Mouse (Mus musculus): Measurements from ENCODE around the gene Fam189b.

DNA sequence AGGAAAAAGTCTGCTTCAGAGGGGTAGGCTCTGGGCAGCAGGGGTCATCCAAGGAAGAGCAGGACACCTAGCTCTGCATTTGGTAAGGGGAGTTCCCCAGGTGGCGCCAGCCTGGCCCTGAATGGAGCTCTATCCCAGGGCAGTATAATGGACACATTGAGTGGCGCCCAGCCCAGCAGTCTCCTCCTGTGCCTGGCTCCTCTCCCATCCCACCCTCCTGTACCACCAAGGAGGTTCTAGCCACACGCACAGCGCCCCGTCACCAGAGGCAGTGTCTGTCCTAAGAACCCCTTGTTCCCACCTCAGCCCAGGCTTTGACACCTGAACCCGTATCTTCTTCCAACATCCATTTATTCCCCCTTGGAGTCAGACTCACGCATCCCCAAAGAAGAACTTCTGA, 26.8 kb downstream of the Fam189b start:
- no peak for TF ChIP-seq MYOG (IDR thresholded peaks at IDR 0.05; ENCODE audit: control insufficient read depth, extremely low read depth, insufficient read length)
- TF ChIP-seq CTCF (IDR thresholded peaks at IDR 0.05; ENCODE audit: control insufficient read depth, insufficient read depth, insufficient read length) = no peak
- TF ChIP-seq MYOD1 (IDR thresholded peaks at IDR 0.05; ENCODE audit: control insufficient read depth, insufficient read length, low read depth) = no peak
- TF ChIP-seq CEBPB (IDR thresholded peaks at IDR 0.05; ENCODE audit: low read depth) = no peak
